Mouse (Mus musculus): ENCODE data around the gene Pde7b.

DNA sequence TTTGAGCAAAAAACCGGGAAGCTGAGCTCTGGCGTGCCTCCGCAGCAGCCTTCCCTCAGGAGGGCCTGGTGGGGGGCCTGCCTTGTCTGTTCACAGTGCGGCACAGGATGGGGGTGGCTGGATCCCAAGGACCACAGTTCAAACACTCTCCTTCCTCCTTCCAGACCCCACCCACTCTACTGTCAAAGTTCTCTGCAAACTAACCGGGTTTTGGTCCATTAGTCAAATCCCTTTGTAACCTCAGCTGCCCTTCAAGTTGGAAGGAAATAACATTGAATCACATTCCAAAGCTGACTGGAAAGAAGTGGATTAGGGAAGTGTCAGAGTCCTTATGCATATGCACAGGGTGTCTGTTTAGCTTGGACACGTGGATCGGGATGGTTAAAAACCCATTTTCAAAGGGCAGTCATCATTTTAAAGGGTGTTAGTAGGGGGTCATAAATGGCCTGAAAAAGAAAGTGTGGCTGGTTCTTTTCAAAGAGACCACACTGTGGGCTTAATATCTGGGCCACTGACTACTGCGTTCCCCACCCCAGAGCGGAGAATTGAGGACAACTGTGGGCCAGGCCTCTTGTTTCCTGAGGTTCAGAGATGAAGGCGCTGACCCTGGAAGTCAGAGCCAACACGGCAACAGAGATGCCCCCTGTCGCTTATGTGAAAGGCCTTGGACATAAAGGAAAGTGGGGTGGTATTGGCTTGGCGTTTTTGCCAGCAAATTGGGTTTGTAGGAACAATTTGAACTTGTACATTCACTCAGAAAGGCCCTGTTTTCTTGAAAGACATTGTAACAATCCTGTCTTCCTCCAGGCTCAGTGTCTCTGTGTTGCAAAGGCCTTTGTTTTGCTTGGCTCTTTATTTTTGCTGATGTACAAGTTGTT lies 175.8 kb downstream of the Pde7b start:
- TF ChIP-seq CTCF (IDR thresholded peaks at IDR 0.05; ENCODE audit: borderline replicate concordance, extremely low read depth, insufficient read depth, insufficient read length) (no peak), POLR2A (IDR thresholded peaks at IDR 0.05; ENCODE audit: borderline replicate concordance, extremely low read depth, insufficient read depth, insufficient read length, poor library complexity, severe bottlenecking) (no peak)

Measured in brain, embryonic 14.5 days (tissue).